ENCODE assay signal across 8 mouse cellular contexts in genomic region chr7:25395558-25396521, GRCm38 (mm10). TPM values are rescaled to one million over a fixed set of nuclear protein-coding genes. Genes with fewer than 3 reads are reported as not detected.
A peak's percentile ranks its signal among the peaks of the same experiment; 100 is the strongest.
DNase-seq lines count a peak whose midpoint lies in the region; ATAC-seq lines count a peak whose summit lies in the region.

No protein-coding gene starts in this region.

- H3K4me1 ChIP-seq in forebrain, embryonic 10.5 days = peaks cover 36% of the 10 kb centered on the region
- H3K4me1 ChIP-seq in heart, embryonic 16.5 days (ENCODE audit: control insufficient read depth, insufficient read depth, low read length) = peaks cover 17% of the 10 kb centered on the region
- peaks cover 50% of the 10 kb centered on the region for H3K4me1 ChIP-seq in liver, embryonic 15.5 days (replicated peaks)
- H3K4me1 ChIP-seq in neural tube, embryonic 12.5 days = peaks cover 16% of the 10 kb centered on the region

- H3K9ac ChIP-seq in heart, embryonic 16.5 days (ENCODE audit: low read length) = peak overlapping the region; percentile 81
- peak overlapping the region; percentile 63 for H3K9ac ChIP-seq in liver, embryonic 15.5 days
- peak overlapping the region; percentile 59 for H3K9ac ChIP-seq in neural tube, embryonic 12.5 days

- peak overlapping the region; percentile 81 for H3K4me2 ChIP-seq in heart, embryonic 16.5 days (ENCODE audit: low read depth, low read length)
- peak overlapping the region; percentile 97 for H3K4me2 ChIP-seq in liver, embryonic 15.5 days
- peak overlapping the region; percentile 68 for H3K4me2 ChIP-seq in neural tube, embryonic 12.5 days (replicated peaks)

- peak overlapping the region; percentile 76 for H3K4me3 ChIP-seq in forebrain, embryonic 10.5 days
- H3K4me3 ChIP-seq in heart, embryonic 16.5 days (ENCODE audit: low read length) = peak overlapping the region; percentile 83
- peak overlapping the region; percentile 69 for H3K4me3 ChIP-seq in liver, embryonic 15.5 days (replicated peaks)
- H3K4me3 ChIP-seq in neural tube, embryonic 12.5 days = peak overlapping the region; percentile 53

- WGBS in forebrain, embryonic 10.5 days = 7% methylated on average over 51 of the region's 52 CpGs
- 6% methylated on average over 47 of the region's 52 CpGs for WGBS in heart, embryonic 16.5 days
- 4% methylated on average over 52 of the region's 52 CpGs for WGBS in liver, embryonic 15.5 days (ENCODE audit: insufficient replicate concordance)
- 6% methylated on average over 51 of the region's 52 CpGs for WGBS in neural tube, embryonic 12.5 days

- peak overlapping the region; percentile 83 for H3K27ac ChIP-seq in forebrain, embryonic 10.5 days
- H3K27ac ChIP-seq in heart, embryonic 16.5 days (ENCODE audit: low read length) = peak overlapping the region; percentile 66
- H3K27ac ChIP-seq in liver, embryonic 15.5 days (replicated peaks) = peak overlapping the region; percentile 57; the same call in 1 of the 2 replicates
- 0 out of 2 replicates have a peak overlapping the region, but pooled peaks have one; percentile 22 for H3K27ac ChIP-seq in neural tube, embryonic 12.5 days

- peak; percentile 99 for ATAC-seq in heart, embryonic 16.5 days (replicated peaks; ENCODE audit: extremely low read depth, insufficient read depth, low FRiP score)
- ATAC-seq in liver, embryonic 15.5 days (ENCODE audit: insufficient read depth) = peak; percentile 90
- peak; percentile 96 for ATAC-seq in neural tube, embryonic 12.5 days (ENCODE audit: low FRiP score, low read depth)

- peak; percentile 87 to 95 for DNase-seq in CD8-positive naive resting alpha-beta T cell, adult 2 months (ENCODE audit: low read depth in 2 of 2, low spot score in 2 of 2)
- DNase-seq in c-Kit-positive CD71-negative TER-119-negative erythroid progenitor cells, embryonic 14.5 days (ENCODE audit: low read depth) = peak; percentile 89
- peak; percentile 92 for DNase-seq in forebrain, embryonic 10.5 days (ENCODE audit: extremely low spot score, low spot score)
- DNase-seq in kidney, postnatal 36 days = peak; percentile 98 to 99
- peak; percentile 95 for DNase-seq in telencephalon, adult 2 months (ENCODE audit: low read depth, low spot score)

- H3K36me3 ChIP-seq in forebrain, embryonic 10.5 days (replicated peaks) = no peaks in the 10 kb centered on the region
- no peaks in the 10 kb centered on the region for H3K36me3 ChIP-seq in heart, embryonic 16.5 days (ENCODE audit: control insufficient read depth, insufficient read depth)
- no peaks in the 10 kb centered on the region for H3K36me3 ChIP-seq in liver, embryonic 15.5 days (replicated peaks)
- H3K36me3 ChIP-seq in neural tube, embryonic 12.5 days = no peaks in the 10 kb centered on the region

- peaks cover 36% of the 10 kb centered on the region for H3K27me3 ChIP-seq in forebrain, embryonic 10.5 days (ENCODE audit: poor library complexity, severe bottlenecking)
- no peaks in the 10 kb centered on the region for H3K27me3 ChIP-seq in heart, embryonic 16.5 days (ENCODE audit: control insufficient read depth, insufficient read depth, low read length)
- no peaks in the 10 kb centered on the region for H3K27me3 ChIP-seq in liver, embryonic 15.5 days
- H3K27me3 ChIP-seq in neural tube, embryonic 12.5 days (replicated peaks) = no peaks in the 10 kb centered on the region

- no peaks in the 10 kb centered on the region; the same call in 1 of the 2 replicates for H3K9me3 ChIP-seq in forebrain, embryonic 10.5 days
- no peaks in the 10 kb centered on the region for H3K9me3 ChIP-seq in heart, embryonic 16.5 days (replicated peaks; ENCODE audit: control insufficient read depth, low read length)
- H3K9me3 ChIP-seq in liver, embryonic 15.5 days (replicated peaks) = no peaks in the 10 kb centered on the region
- H3K9me3 ChIP-seq in neural tube, embryonic 12.5 days = no peaks in the 10 kb centered on the region

RNA-seq across cellular contexts. Expression of gene Lipe, which starts 2.7 kb away (rescaled TPM):
- 7.4 and 7.5 TPM in 2 replicates for polyA plus RNA-seq in forebrain, embryonic 10.5 days (2016; fragmentation: Nextera tagmentation; extraction: Ambion mirVana)
- polyA plus RNA-seq in heart, embryonic 16.5 days (2015; fragmentation: Nextera tagmentation; extraction: Ambion mirVana) = 8.3 and 8.6 TPM in 2 replicates
- 3.4 and 3.8 TPM in 2 replicates for polyA plus RNA-seq in liver, embryonic 15.5 days (2015; fragmentation: Nextera tagmentation; extraction: Ambion mirVana)
- 10.7 and 11.6 TPM in 2 replicates for polyA plus RNA-seq in neural tube, embryonic 12.5 days (2016; fragmentation: Nextera tagmentation; extraction: Ambion mirVana)

RNA-seq across cellular contexts. Expression of gene Cxcl17, which starts 16.8 kb away (rescaled TPM):
- polyA plus RNA-seq in forebrain, embryonic 10.5 days (2016; fragmentation: Nextera tagmentation; extraction: Ambion mirVana) = 0.43 and 0.71 TPM in 2 replicates
- 0.38 and 0.41 TPM in 2 replicates for polyA plus RNA-seq in heart, embryonic 16.5 days (2015; fragmentation: Nextera tagmentation; extraction: Ambion mirVana)
- polyA plus RNA-seq in liver, embryonic 15.5 days (2015; fragmentation: Nextera tagmentation; extraction: Ambion mirVana) = not detected in 2 replicates
- polyA plus RNA-seq in neural tube, embryonic 12.5 days (2016; fragmentation: Nextera tagmentation; extraction: Ambion mirVana) = 0.37 and 0.53 TPM in 2 replicates

RNA-seq across cellular contexts. Expression of gene Cnfn, which starts 26.3 kb away (rescaled TPM):
- not detected in 2 replicates for polyA plus RNA-seq in forebrain, embryonic 10.5 days (2016; fragmentation: Nextera tagmentation; extraction: Ambion mirVana)
- 0.74 and 0.87 TPM in 2 replicates for polyA plus RNA-seq in heart, embryonic 16.5 days (2015; fragmentation: Nextera tagmentation; extraction: Ambion mirVana)
- polyA plus RNA-seq in liver, embryonic 15.5 days (2015; fragmentation: Nextera tagmentation; extraction: Ambion mirVana) = 0.24 TPM in 1 of 2 replicates, not detected in the other
- not detected in 2 replicates for polyA plus RNA-seq in neural tube, embryonic 12.5 days (2016; fragmentation: Nextera tagmentation; extraction: Ambion mirVana)

Comparison
In these comparisons a context has a peak if more than half of its experiments do, and no peak if none do; other contexts are left out.
1. Peak in every context shown above with its lines: DNase-seq, ATAC-seq, H3K4me3 ChIP-seq and H3K27ac ChIP-seq.
2. H3K27ac ChIP-seq: peak in every context shown above with its lines; median percentile 83 in forebrain, embryonic 10.5 days; 66 in heart, embryonic 16.5 days; 57 in liver, embryonic 15.5 days; 22 in neural tube, embryonic 12.5 days.